In the genomic region with DNA sequence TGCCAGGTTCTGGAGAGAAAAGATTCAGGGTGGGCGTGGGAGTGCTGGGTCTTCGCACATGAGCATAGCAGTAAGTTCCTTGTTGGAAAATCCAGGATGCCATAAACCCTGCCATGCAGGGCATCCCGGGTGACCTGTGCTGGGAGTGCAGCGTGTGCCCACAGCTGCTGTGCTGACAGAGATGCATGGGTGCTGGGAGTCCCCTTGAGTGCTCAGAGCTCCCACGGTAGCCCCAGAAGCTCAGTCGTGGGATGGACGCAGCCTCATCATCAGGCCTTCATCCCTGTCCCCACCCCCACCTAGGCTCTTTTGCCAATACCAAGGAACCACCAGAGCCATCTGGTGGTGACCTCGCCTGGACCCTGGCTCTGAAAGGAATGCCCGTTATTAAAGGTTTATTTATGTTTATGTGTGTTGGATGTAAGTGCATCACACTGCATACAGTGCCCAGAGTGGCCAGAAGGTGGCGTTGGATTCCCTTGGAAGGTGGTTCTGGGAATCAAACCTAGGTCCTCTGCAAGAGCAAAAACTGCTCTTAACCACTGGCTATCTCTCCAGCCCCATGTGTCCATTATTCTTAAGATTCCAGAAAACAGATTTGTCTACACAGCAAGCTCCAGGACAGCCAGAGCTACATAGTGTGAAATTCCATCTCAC, we compare ENCODE assay signal across 7 mouse cellular contexts. TPM values are rescaled to one million over a fixed set of nuclear protein-coding genes. Genes with fewer than 3 reads are reported as not detected.
DNase-seq lines count a peak whose midpoint lies in the region; ATAC-seq and TF ChIP-seq lines count a peak whose summit lies in the region.

No protein-coding gene starts in this region.

- peak; percentile 46; the same call in 1 of the 2 replicates for TF ChIP-seq CTCF in lung, adult 2 months (IDR thresholded peaks at IDR 0.05; ENCODE audit: insufficient read depth, low read length)
- peak; percentile 60 for TF ChIP-seq CTCF in bone marrow macrophage, adult 2 months (IDR thresholded peaks at IDR 0.05; ENCODE audit: low read depth, low read length)
- peak; percentile 39; the same call in 1 of the 2 replicates for TF ChIP-seq CTCF in small intestine, adult 2 months (IDR thresholded peaks at IDR 0.05; ENCODE audit: extremely low read depth, insufficient read length, insufficient replicate concordance, low read depth, low read length)

- no peak overlapping the region for H3K9ac ChIP-seq in hindbrain, embryonic 16.5 days (ENCODE audit: low read depth, low read length)
- no peak overlapping the region for H3K9ac ChIP-seq in midbrain, embryonic 14.5 days (replicated peaks; ENCODE audit: low read length)

- H3K4me1 ChIP-seq in lung, adult 2 months (ENCODE audit: control insufficient read depth, insufficient read depth, low read length): peaks cover 7% of the 10 kb centered on the region
- peaks cover 6% of the 10 kb centered on the region; the same call in 1 of the 2 replicates for H3K4me1 ChIP-seq in bone marrow macrophage, adult 2 months (ENCODE audit: control insufficient read depth, insufficient read depth, low read length)
- peaks cover 12% of the 10 kb centered on the region for H3K4me1 ChIP-seq in small intestine, adult 2 months (ENCODE audit: control insufficient read depth, insufficient read depth, insufficient read length, low read length)
- no peaks in the 10 kb centered on the region for H3K4me1 ChIP-seq in hindbrain, embryonic 16.5 days (ENCODE audit: control insufficient read depth, insufficient read depth, low read depth, low read length)
- no peaks in the 10 kb centered on the region for H3K4me1 ChIP-seq in midbrain, embryonic 14.5 days (ENCODE audit: control insufficient read depth, insufficient read depth, low read length)

- H3K9me3 ChIP-seq in hindbrain, embryonic 16.5 days (ENCODE audit: control insufficient read depth, low read length): no peaks in the 10 kb centered on the region
- no peaks in the 10 kb centered on the region for H3K9me3 ChIP-seq in midbrain, embryonic 14.5 days (ENCODE audit: control insufficient read depth, low read length)

- no peaks in the 10 kb centered on the region for H3K27me3 ChIP-seq in small intestine, adult 2 months (ENCODE audit: control insufficient read depth, insufficient read depth, low read length)
- H3K27me3 ChIP-seq in hindbrain, embryonic 16.5 days (replicated peaks; ENCODE audit: control insufficient read depth, insufficient read depth, low read length): peaks cover 8% of the 10 kb centered on the region; the same call in 1 of the 2 replicates
- H3K27me3 ChIP-seq in midbrain, embryonic 14.5 days (ENCODE audit: control insufficient read depth, insufficient read depth, low read length): peaks cover 14% of the 10 kb centered on the region; the same call in 1 of the 2 replicates

- ATAC-seq in hindbrain, embryonic 16.5 days: no peak
- no peak for ATAC-seq in midbrain, embryonic 14.5 days (ENCODE audit: low FRiP score, low TSS enrichment)

- WGBS in lung, adult 2 months: 75% methylated on average over 10 of the region's 10 CpGs
- WGBS in small intestine, adult 2 months: 84% methylated on average over 10 of the region's 10 CpGs
- 80% methylated on average over 10 of the region's 10 CpGs for WGBS in hindbrain, embryonic 16.5 days
- WGBS in midbrain, embryonic 14.5 days: 81% methylated on average over 10 of the region's 10 CpGs

- TF ChIP-seq POLR2A in lung, adult 2 months (IDR thresholded peaks at IDR 0.05; ENCODE audit: borderline replicate concordance, extremely low read depth, low read depth, low read length): no peak
- no peak for TF ChIP-seq POLR2A in bone marrow macrophage, adult 2 months (IDR thresholded peaks at IDR 0.05; ENCODE audit: borderline replicate concordance, low read depth, low read length)
- TF ChIP-seq POLR2A in small intestine, adult 2 months (IDR thresholded peaks at IDR 0.05; ENCODE audit: low read depth, low read length): no peak

- peaks cover 42% of the 10 kb centered on the region for H3K36me3 ChIP-seq in small intestine, adult 2 months (ENCODE audit: control insufficient read depth, insufficient read depth, low read length)
- peaks cover 13% of the 10 kb centered on the region for H3K36me3 ChIP-seq in hindbrain, embryonic 16.5 days (ENCODE audit: control insufficient read depth, insufficient read depth, low read length)
- H3K36me3 ChIP-seq in midbrain, embryonic 14.5 days (ENCODE audit: control insufficient read depth, insufficient read depth, low read length): peaks cover 44% of the 10 kb centered on the region

- no peak for DNase-seq in lung, adult 2 months
- no peak for DNase-seq in lung, adult 18-20 months
- DNase-seq in kidney, adult 9 months: peak; percentile 58
- DNase-seq in midbrain, embryonic 14.5 days: no peak

- H3K4me2 ChIP-seq in hindbrain, embryonic 16.5 days (ENCODE audit: low read length): no peak overlapping the region
- no peak overlapping the region for H3K4me2 ChIP-seq in midbrain, embryonic 14.5 days (ENCODE audit: low read length)

- H3K27ac ChIP-seq in bone marrow macrophage, adult 2 months (ENCODE audit: insufficient read depth, low read depth, low read length): no peak overlapping the region
- H3K27ac ChIP-seq in small intestine, adult 2 months (ENCODE audit: insufficient read depth, low read depth, low read length): no peak overlapping the region
- no peak overlapping the region for H3K27ac ChIP-seq in hindbrain, embryonic 16.5 days (ENCODE audit: low read depth, low read length)
- no peak overlapping the region for H3K27ac ChIP-seq in midbrain, embryonic 14.5 days (replicated peaks; ENCODE audit: low read depth, low read length)

- no peak overlapping the region for H3K4me3 ChIP-seq in lung, adult 2 months (replicated peaks; ENCODE audit: extremely low read depth, low read depth, low read length)
- H3K4me3 ChIP-seq in bone marrow macrophage, adult 2 months (ENCODE audit: insufficient read depth, low read length): no peak overlapping the region
- no peak overlapping the region for H3K4me3 ChIP-seq in small intestine, adult 2 months (ENCODE audit: low read depth, low read length)
- no peak overlapping the region for H3K4me3 ChIP-seq in hindbrain, embryonic 16.5 days (ENCODE audit: low read length)
- H3K4me3 ChIP-seq in midbrain, embryonic 14.5 days (replicated peaks; ENCODE audit: low read depth, low read length): no peak overlapping the region

RNA-seq across cellular contexts. Expression of gene B3gnt8, which starts 0.7 kb away (rescaled TPM):
- 15.5 and 15.8 TPM in 2 replicates for polyA plus RNA-seq in lung, adult 2 months (2012; rRNA removed)
- 59.1 and 61.2 TPM in 2 replicates for polyA plus RNA-seq in bone marrow macrophage, adult 2 months (2012; ENCODE audit: insufficient read depth, insufficient read length, missing spikeins)
- polyA plus RNA-seq in small intestine, adult 2 months (2012; rRNA removed): 4.7 and 8.2 TPM in 2 replicates
- 0.89 and 1.1 TPM in 2 replicates for polyA plus RNA-seq in hindbrain, embryonic 16.5 days (2015; fragmentation: Nextera tagmentation; extraction: Ambion mirVana)
- polyA plus RNA-seq in midbrain, embryonic 14.5 days (2014; fragmentation: Nextera tagmentation; extraction: Ambion mirVana): 0.30 and 0.50 TPM in 2 replicates

RNA-seq across cellular contexts. Expression of gene Dmac2, which starts 6.5 kb away (rescaled TPM):
- polyA plus RNA-seq in lung, adult 2 months (2012; rRNA removed): 36.3 and 40.9 TPM in 2 replicates
- 41.2 and 47.8 TPM in 2 replicates for polyA plus RNA-seq in bone marrow macrophage, adult 2 months (2012; ENCODE audit: insufficient read depth, insufficient read length, missing spikeins)
- 47.3 and 74.8 TPM in 2 replicates for polyA plus RNA-seq in small intestine, adult 2 months (2012; rRNA removed)
- polyA plus RNA-seq in hindbrain, embryonic 16.5 days (2015; fragmentation: Nextera tagmentation; extraction: Ambion mirVana): 51.4 and 52.0 TPM in 2 replicates
- 40.4 and 44.9 TPM in 2 replicates for polyA plus RNA-seq in midbrain, embryonic 14.5 days (2014; fragmentation: Nextera tagmentation; extraction: Ambion mirVana)

RNA-seq across cellular contexts. Expression of gene Erich4, which starts 10.0 kb away (rescaled TPM):
- not detected in 2 replicates for polyA plus RNA-seq in lung, adult 2 months (2012; rRNA removed)
- not detected in 2 replicates for polyA plus RNA-seq in bone marrow macrophage, adult 2 months (2012; ENCODE audit: insufficient read depth, insufficient read length, missing spikeins)
- 12.6 and 36.8 TPM in 2 replicates for polyA plus RNA-seq in small intestine, adult 2 months (2012; rRNA removed)
- polyA plus RNA-seq in hindbrain, embryonic 16.5 days (2015; fragmentation: Nextera tagmentation; extraction: Ambion mirVana): not detected in 2 replicates
- not detected in 2 replicates for polyA plus RNA-seq in midbrain, embryonic 14.5 days (2014; fragmentation: Nextera tagmentation; extraction: Ambion mirVana)

RNA-seq across cellular contexts. Expression of gene Bckdha, which starts 33.1 kb away (rescaled TPM):
- polyA plus RNA-seq in lung, adult 2 months (2012; rRNA removed): 140 and 143 TPM in 2 replicates
- 56.1 and 59.3 TPM in 2 replicates for polyA plus RNA-seq in bone marrow macrophage, adult 2 months (2012; ENCODE audit: insufficient read depth, insufficient read length, missing spikeins)
- polyA plus RNA-seq in small intestine, adult 2 months (2012; rRNA removed): 75.8 and 98.5 TPM in 2 replicates
- 46.8 and 51.8 TPM in 2 replicates for polyA plus RNA-seq in hindbrain, embryonic 16.5 days (2015; fragmentation: Nextera tagmentation; extraction: Ambion mirVana)
- 40.6 and 46.3 TPM in 2 replicates for polyA plus RNA-seq in midbrain, embryonic 14.5 days (2014; fragmentation: Nextera tagmentation; extraction: Ambion mirVana)

RNA-seq across cellular contexts. Expression of gene Exosc5, which starts 33.2 kb away (rescaled TPM):
- 53.1 and 60.8 TPM in 2 replicates for polyA plus RNA-seq in lung, adult 2 months (2012; rRNA removed)
- 22.6 and 30.6 TPM in 2 replicates for polyA plus RNA-seq in bone marrow macrophage, adult 2 months (2012; ENCODE audit: insufficient read depth, insufficient read length, missing spikeins)
- 31.7 and 64.7 TPM in 2 replicates for polyA plus RNA-seq in small intestine, adult 2 months (2012; rRNA removed)
- polyA plus RNA-seq in hindbrain, embryonic 16.5 days (2015; fragmentation: Nextera tagmentation; extraction: Ambion mirVana): 39.5 and 42.9 TPM in 2 replicates
- polyA plus RNA-seq in midbrain, embryonic 14.5 days (2014; fragmentation: Nextera tagmentation; extraction: Ambion mirVana): 38.3 and 41.3 TPM in 2 replicates

Comparison
In these comparisons a context has a peak if more than half of its experiments do, and no peak if none do; other contexts are left out.
1. RNA of gene Erich4, which starts 10.0 kb away (polyA plus RNA-seq): 12.6 to 36.8 TPM in small intestine, adult 2 months; not detected in lung, adult 2 months, not detected in bone marrow macrophage, adult 2 months, not detected in hindbrain, embryonic 16.5 days and not detected in midbrain, embryonic 14.5 days; every median in the first group is over 10 times any median in the second.
2. Peak in every context shown above with its lines, with median percentiles within 50 percentile points of each other: CTCF ChIP-seq.